Mouse (Mus musculus) c-Kit-positive CD71-negative TER-119-negative erythroid progenitor cells, embryonic 14.5 days (primary cell): ENCODE data around the gene Defb29.

ENCODE experiments used
- DNase-seq: peaks from one replicate; pipeline ENCODE4 v3.0.0-alpha.2; 2013; ENCODE audit warnings: low read depth

Gene Defb29

DNA sequence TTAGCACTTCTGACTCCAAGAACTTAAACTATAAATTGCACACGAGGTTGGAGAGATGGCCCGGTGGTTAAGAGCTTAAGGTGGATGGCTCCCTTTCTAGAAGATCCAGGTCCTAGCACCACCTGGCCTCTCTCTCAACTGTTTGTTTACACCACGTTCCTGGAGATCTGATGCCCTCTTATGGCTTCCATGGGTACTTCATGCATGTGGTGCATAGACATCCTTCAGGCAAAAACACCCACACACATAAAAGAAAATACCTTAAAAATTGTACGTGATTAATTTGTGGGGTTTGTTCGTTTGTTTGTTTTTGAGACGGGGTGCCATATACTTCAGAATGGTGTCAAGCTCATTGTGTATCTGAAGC is 39.1 kb downstream of the Defb29 start:
- DNase-seq = no peak

DNA sequence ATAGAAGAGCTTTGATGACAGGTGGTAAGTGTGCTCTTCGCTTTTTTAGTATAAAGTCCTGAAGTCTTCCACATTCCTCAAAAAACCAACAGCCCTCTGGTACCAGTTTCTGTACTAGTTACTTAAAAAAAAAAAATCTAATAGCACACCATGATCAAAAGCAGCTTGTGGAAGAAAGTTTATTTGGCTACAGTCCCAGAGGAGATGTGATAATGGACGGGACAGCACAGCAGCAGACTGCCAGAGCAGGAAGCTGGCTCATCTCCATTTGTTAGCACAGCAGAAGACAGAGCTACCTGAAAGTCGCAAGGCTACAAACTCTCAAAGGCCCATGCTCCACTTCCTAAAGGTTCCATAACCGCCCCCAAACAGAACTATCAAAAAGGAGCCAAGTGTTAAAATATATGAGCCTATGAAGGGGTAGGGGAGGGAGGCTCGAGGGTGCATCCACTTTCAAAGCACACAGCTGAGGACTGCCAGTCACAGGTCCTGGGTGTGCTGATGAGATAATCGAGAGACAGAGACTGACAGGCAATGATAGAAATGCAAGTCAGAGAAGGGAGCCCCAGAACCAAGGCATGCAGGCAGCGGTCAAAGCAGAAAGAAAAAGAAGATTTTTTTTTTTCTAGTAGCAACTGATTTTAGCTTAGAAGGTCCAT is 39.6 kb downstream of the Defb29 start:
- no peak for DNase-seq

DNA sequence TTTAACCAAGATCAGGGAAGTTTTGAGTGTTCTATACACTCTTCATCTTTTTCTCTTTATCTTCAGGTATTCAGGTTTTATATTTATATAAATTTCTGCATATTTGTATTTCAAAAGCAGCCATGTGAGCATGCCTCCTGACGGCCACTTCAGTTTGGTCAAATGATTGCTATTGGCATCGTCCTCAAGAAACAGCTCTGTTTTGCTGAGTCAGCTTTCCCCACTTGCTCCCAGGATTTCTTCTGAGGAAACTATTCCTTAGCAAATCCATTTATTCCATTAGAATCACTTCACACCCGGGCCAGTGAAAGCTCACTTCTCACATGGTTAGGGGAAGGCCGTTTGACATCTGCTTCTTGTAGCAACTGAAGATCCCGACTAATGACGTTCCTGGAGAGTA is 41.9 kb downstream of the Defb29 start:
- DNase-seq = no peak

DNA sequence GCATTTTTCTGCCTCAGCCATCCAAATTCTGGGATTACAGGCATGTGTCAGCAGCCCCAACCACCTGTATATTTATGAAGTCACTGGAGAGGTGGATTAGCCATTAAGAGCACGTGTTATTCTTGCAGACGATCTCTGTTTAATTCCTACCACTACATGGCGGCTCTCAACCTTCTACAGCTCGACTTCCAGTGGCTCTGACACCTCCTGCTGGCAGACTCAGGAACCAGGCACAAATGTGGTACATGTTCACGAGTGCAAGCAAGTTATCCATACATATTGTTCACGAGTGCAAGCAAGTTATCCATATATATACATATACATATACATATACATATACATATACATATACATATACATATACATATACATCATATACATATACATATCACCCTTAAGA is 46.7 kb downstream of the Defb29 start:
- no peak for DNase-seq

DNA sequence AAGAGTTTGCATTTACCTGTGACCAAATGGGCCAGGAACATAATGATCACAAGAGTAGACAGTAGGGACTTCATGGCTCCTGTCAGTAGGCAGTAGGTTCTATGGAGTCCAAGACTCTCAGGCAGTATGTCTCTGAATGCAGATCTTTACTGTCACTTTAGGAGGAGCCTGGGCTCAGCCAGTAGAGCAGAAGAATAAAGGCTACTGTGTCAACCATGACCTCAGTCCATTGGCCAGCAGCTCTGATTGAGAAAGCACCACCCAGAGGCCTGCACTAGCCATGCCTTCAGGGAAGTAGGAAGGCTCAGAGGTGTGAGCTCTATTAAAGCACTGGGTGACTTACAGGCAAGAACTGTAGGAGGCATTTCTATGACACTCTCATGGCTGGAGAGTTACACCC is 49.9 kb downstream of the Defb29 start, which contains the start of gene Defb22:
Gene Defb22, minus strand, starts transcription at position 101 of the 400 bp plus-strand sequence.
- no peak for DNase-seq
